Comparison of ENCODE assay signal across 7 mouse cellular contexts in the genomic region with DNA sequence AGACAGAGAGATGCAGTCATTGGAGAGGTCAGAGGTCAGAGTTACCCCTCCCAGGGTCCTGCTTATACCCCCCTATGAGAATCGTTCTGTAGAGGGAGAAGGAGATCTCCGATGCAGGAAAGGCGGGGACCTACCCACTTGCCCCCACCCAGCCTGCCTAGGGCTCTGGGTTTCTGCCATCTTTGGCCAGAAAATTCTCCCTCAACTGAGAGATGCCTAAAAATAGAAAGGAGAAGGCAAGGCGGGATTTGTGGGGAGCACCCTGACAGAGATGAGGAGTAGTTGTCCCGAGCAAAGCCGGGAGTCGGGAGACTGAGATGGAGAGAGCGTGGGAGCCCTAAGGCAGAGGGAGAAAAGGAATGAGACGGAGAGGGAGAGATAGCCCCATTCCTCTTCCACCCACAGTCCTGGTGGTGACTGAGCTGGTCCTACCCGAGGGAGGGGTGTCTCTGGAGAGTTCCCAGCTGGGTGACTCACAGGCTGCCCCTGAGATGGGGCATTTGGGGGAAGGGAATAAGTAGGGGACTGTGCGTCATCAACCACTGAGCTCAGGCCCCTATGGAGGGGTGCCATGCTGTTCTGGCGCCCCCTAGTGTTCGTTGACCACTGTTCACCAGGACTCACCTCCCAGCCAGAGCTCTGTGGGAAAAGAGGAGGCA. TPM values are rescaled to one million over a fixed set of nuclear protein-coding genes. Genes with fewer than 3 reads are reported as not detected.
DNase-seq lines count a peak whose midpoint lies in the region; ATAC-seq and TF ChIP-seq lines count a peak whose summit lies in the region.

No protein-coding gene starts in this region.

- H3K4me3 ChIP-seq in embryonic facial prominence, embryonic 12.5 days = no peak overlapping the region
- H3K4me3 ChIP-seq in heart, adult 2 months = peak overlapping the region; percentile 9; the same call in 1 of the 2 replicates
- H3K4me3 ChIP-seq in limb, embryonic 13.5 days = no peak overlapping the region
- no peak overlapping the region for H3K4me3 ChIP-seq in midbrain, postnatal 0 days (ENCODE audit: low read depth, low read length)

- no peak overlapping the region for H3K9ac ChIP-seq in embryonic facial prominence, embryonic 12.5 days
- H3K9ac ChIP-seq in heart, adult 2 months (ENCODE audit: low read depth, low read length) = peak overlapping the region; percentile 44
- H3K9ac ChIP-seq in limb, embryonic 13.5 days = 0 out of 2 replicates have a peak overlapping the region, but pooled peaks have one; percentile 20
- no peak overlapping the region for H3K9ac ChIP-seq in midbrain, postnatal 0 days (replicated peaks; ENCODE audit: low read length, poor library complexity, severe bottlenecking)

- peak; percentile 80; the same call in 1 of the 2 replicates for TF ChIP-seq EP300 in heart, adult 2 months (IDR thresholded peaks at IDR 0.05; ENCODE audit: insufficient read depth, low read depth, low read length)

- no peak overlapping the region for H3K4me2 ChIP-seq in embryonic facial prominence, embryonic 12.5 days (replicated peaks)
- no peak overlapping the region for H3K4me2 ChIP-seq in limb, embryonic 13.5 days (replicated peaks)
- no peak overlapping the region for H3K4me2 ChIP-seq in midbrain, postnatal 0 days (ENCODE audit: low read depth, low read length, poor library complexity, severe bottlenecking)

- no peaks in the 10 kb centered on the region for H3K9me3 ChIP-seq in embryonic facial prominence, embryonic 12.5 days
- H3K9me3 ChIP-seq in limb, embryonic 13.5 days = no peaks in the 10 kb centered on the region
- no peaks in the 10 kb centered on the region for H3K9me3 ChIP-seq in midbrain, postnatal 0 days (ENCODE audit: low read length)

- H3K4me1 ChIP-seq in embryonic facial prominence, embryonic 12.5 days = peaks cover 5% of the 10 kb centered on the region; the same call in 1 of the 2 replicates
- H3K4me1 ChIP-seq in heart, adult 2 months (ENCODE audit: control insufficient read depth, insufficient read depth, low read length) = 0 out of 2 replicates have a peak, but pooled peaks cover 2% of the 10 kb centered on the region
- H3K4me1 ChIP-seq in limb, embryonic 13.5 days = peaks cover 3% of the 10 kb centered on the region; the same call in 1 of the 2 replicates
- no peaks in the 10 kb centered on the region for H3K4me1 ChIP-seq in midbrain, postnatal 0 days (ENCODE audit: insufficient read depth, low read length)

- TF ChIP-seq CTCF in heart, adult 2 months (IDR thresholded peaks at IDR 0.05) = peak; percentile 99; the same call in 1 of the 2 replicates
- peak; percentile 83 for TF ChIP-seq CTCF in midbrain, postnatal 0 days (IDR thresholded peaks at IDR 0.05)

- WGBS in embryonic facial prominence, embryonic 12.5 days = 35% methylated on average over 13 of the region's 13 CpGs
- WGBS in heart, adult 2 months = 19% methylated on average over 13 of the region's 13 CpGs
- 40% methylated on average over 13 of the region's 13 CpGs for WGBS in limb, embryonic 13.5 days
- WGBS in midbrain, postnatal 0 days = 45% methylated on average over 13 of the region's 13 CpGs

- peak; percentile 91 for DNase-seq in adrenal gland, postnatal 25 days
- DNase-seq in heart, adult 2 months = peak; percentile 86 to 90
- DNase-seq in kidney, adult 8-10 months = peak; percentile 54 to 77
- DNase-seq in midbrain, postnatal 0 days (ENCODE audit: low spot score) = peak; percentile 77
- DNase-seq in spleen, postnatal 10 days (ENCODE audit: low spot score in 2 of 2) = peak; percentile 60 to 87

- H3K27me3 ChIP-seq in embryonic facial prominence, embryonic 12.5 days = no peaks in the 10 kb centered on the region
- H3K27me3 ChIP-seq in heart, adult 2 months (ENCODE audit: control insufficient read depth, insufficient read depth, low read length) = no peaks in the 10 kb centered on the region
- H3K27me3 ChIP-seq in limb, embryonic 13.5 days = no peaks in the 10 kb centered on the region
- no peaks in the 10 kb centered on the region for H3K27me3 ChIP-seq in midbrain, postnatal 0 days (ENCODE audit: insufficient read depth, low read length)

- peaks cover 21% of the 10 kb centered on the region for H3K36me3 ChIP-seq in embryonic facial prominence, embryonic 12.5 days
- no peaks in the 10 kb centered on the region for H3K36me3 ChIP-seq in heart, adult 2 months (ENCODE audit: control insufficient read depth, insufficient read depth, low read length)
- peaks cover 35% of the 10 kb centered on the region for H3K36me3 ChIP-seq in limb, embryonic 13.5 days
- H3K36me3 ChIP-seq in midbrain, postnatal 0 days (ENCODE audit: insufficient read depth, low read length) = no peaks in the 10 kb centered on the region

- peak; percentile 20; the same call in 1 of the 2 replicates for TF ChIP-seq POLR2A in heart, adult 2 months (IDR thresholded peaks at IDR 0.05; ENCODE audit: insufficient read depth, low read depth, low read length)

- ATAC-seq in embryonic facial prominence, embryonic 12.5 days (ENCODE audit: insufficient number of reproducible peaks, insufficient read depth, low FRiP score, low TSS enrichment) = peak; percentile 80
- peak; percentile 86 for ATAC-seq in limb, embryonic 13.5 days (ENCODE audit: low FRiP score, low read depth)
- peak; percentile 78 for ATAC-seq in midbrain, postnatal 0 days (ENCODE audit: low FRiP score)

- peak overlapping the region; percentile 30; the same call in 1 of the 2 replicates for H3K27ac ChIP-seq in embryonic facial prominence, embryonic 12.5 days
- H3K27ac ChIP-seq in heart, adult 2 months = peak overlapping the region; percentile 86
- H3K27ac ChIP-seq in limb, embryonic 13.5 days = no peak overlapping the region
- no peak overlapping the region for H3K27ac ChIP-seq in midbrain, postnatal 0 days (ENCODE audit: low read depth, low read length)

- intact Hi-C loops in heart, adult 2 months (cut with DNase I) = loop anchor here (1.0 to 5.0 kb wide), 4 partner anchors 17 to 202 kb away; no protein-coding TSS in a partner anchor

- H3K79me2 ChIP-seq in heart, adult 2 months (replicated peaks; ENCODE audit: control insufficient read depth, insufficient read depth, low read length) = no peaks in the 10 kb centered on the region

RNA-seq across cellular contexts. Expression of gene Kank2, which starts 5.6 kb away (rescaled TPM):
- total RNA-seq in adrenal gland, postnatal 25 days (2021) = 37.3 and 46.2 TPM in 2 replicates
- polyA plus RNA-seq in embryonic facial prominence, embryonic 12.5 days (2016; fragmentation: Nextera tagmentation; extraction: Ambion mirVana) = 20.4 and 21.6 TPM in 2 replicates
- 10 to 100 TPM; 57.3 to 62.9 TPM for total RNA-seq in heart, adult 2 months (2021)
- 45.3 and 52.7 TPM in 2 replicates for polyA plus RNA-seq in heart, adult 2 months (2012; rRNA removed)
- polyA plus RNA-seq in limb, embryonic 13.5 days (2015; fragmentation: Nextera tagmentation; extraction: Ambion mirVana) = 18.9 and 21.3 TPM in 2 replicates
- 14.9 and 15.2 TPM in 2 replicates for total RNA-seq in midbrain, postnatal 0 days (2014; rRNA removed)
- 2.9 TPM in 2 replicates for polyA plus RNA-seq in midbrain, postnatal 0 days (2015; fragmentation: Nextera tagmentation; extraction: Ambion mirVana)

RNA-seq across cellular contexts. Expression of gene Angptl8, which starts 31.2 kb away (rescaled TPM):
- 4.5 and 17.1 TPM in 2 replicates for total RNA-seq in adrenal gland, postnatal 25 days (2021)
- polyA plus RNA-seq in embryonic facial prominence, embryonic 12.5 days (2016; fragmentation: Nextera tagmentation; extraction: Ambion mirVana) = 0.96 and 1.7 TPM in 2 replicates
- not detected for total RNA-seq in heart, adult 2 months (2021)
- polyA plus RNA-seq in heart, adult 2 months (2012; rRNA removed) = 0.41 and 2.4 TPM in 2 replicates
- polyA plus RNA-seq in limb, embryonic 13.5 days (2015; fragmentation: Nextera tagmentation; extraction: Ambion mirVana) = 0.67 and 0.91 TPM in 2 replicates
- not detected in 2 replicates for total RNA-seq in midbrain, postnatal 0 days (2014; rRNA removed)
- 0.20 and 0.48 TPM in 2 replicates for polyA plus RNA-seq in midbrain, postnatal 0 days (2015; fragmentation: Nextera tagmentation; extraction: Ambion mirVana)

RNA-seq across cellular contexts. Expression of gene Spc24, which starts 44.0 kb away (rescaled TPM):
- 4.7 and 5.6 TPM in 2 replicates for total RNA-seq in adrenal gland, postnatal 25 days (2021)
- polyA plus RNA-seq in embryonic facial prominence, embryonic 12.5 days (2016; fragmentation: Nextera tagmentation; extraction: Ambion mirVana) = 117 and 126 TPM in 2 replicates
- 1 to 10 TPM; 5.1 to 6.8 TPM for total RNA-seq in heart, adult 2 months (2021)
- polyA plus RNA-seq in heart, adult 2 months (2012; rRNA removed) = 6.0 and 6.2 TPM in 2 replicates
- 109 and 117 TPM in 2 replicates for polyA plus RNA-seq in limb, embryonic 13.5 days (2015; fragmentation: Nextera tagmentation; extraction: Ambion mirVana)
- 5.5 and 6.6 TPM in 2 replicates for total RNA-seq in midbrain, postnatal 0 days (2014; rRNA removed)
- 6.3 and 8.2 TPM in 2 replicates for polyA plus RNA-seq in midbrain, postnatal 0 days (2015; fragmentation: Nextera tagmentation; extraction: Ambion mirVana)

RNA-seq across cellular contexts. Expression of gene Dock6, which starts 48.3 kb away (rescaled TPM):
- total RNA-seq in adrenal gland, postnatal 25 days (2021) = 45.6 and 46.0 TPM in 2 replicates
- 30.8 and 33.3 TPM in 2 replicates for polyA plus RNA-seq in embryonic facial prominence, embryonic 12.5 days (2016; fragmentation: Nextera tagmentation; extraction: Ambion mirVana)
- 10 to 100 TPM; 25.9 to 33.8 TPM for total RNA-seq in heart, adult 2 months (2021)
- 87.9 and 92.7 TPM in 2 replicates for polyA plus RNA-seq in heart, adult 2 months (2012; rRNA removed)
- 37.5 and 39.6 TPM in 2 replicates for polyA plus RNA-seq in limb, embryonic 13.5 days (2015; fragmentation: Nextera tagmentation; extraction: Ambion mirVana)
- 18.0 and 18.8 TPM in 2 replicates for total RNA-seq in midbrain, postnatal 0 days (2014; rRNA removed)
- 10.3 and 11.3 TPM in 2 replicates for polyA plus RNA-seq in midbrain, postnatal 0 days (2015; fragmentation: Nextera tagmentation; extraction: Ambion mirVana)

Comparison
In these comparisons a context has a peak if more than half of its experiments do, and no peak if none do; other contexts are left out.
1. H3K27ac ChIP-seq: peak in embryonic facial prominence, embryonic 12.5 days (single experiment) and heart, adult 2 months (single experiment); none in limb, embryonic 13.5 days (single experiment) and midbrain, postnatal 0 days (single experiment).
2. H3K9ac ChIP-seq: peak in heart, adult 2 months (single experiment) and limb, embryonic 13.5 days (single experiment); none in embryonic facial prominence, embryonic 12.5 days (single experiment) and midbrain, postnatal 0 days (single experiment).
3. RNA of gene Spc24, which starts 44.0 kb away (polyA plus RNA-seq): 117 to 126 TPM in embryonic facial prominence, embryonic 12.5 days and 109 to 117 TPM in limb, embryonic 13.5 days; 6.3 to 8.2 TPM in midbrain, postnatal 0 days and 6.0 to 6.2 TPM in heart, adult 2 months; every median in the first group is over 10 times any median in the second.
4. Peak in every context shown above with its lines, with median percentiles within 50 percentile points of each other: DNase-seq and ATAC-seq.